ENCODE assay signal across 9 mouse cellular contexts in genomic region chr16:33517627-33518026, GRCm38 (mm10). TPM values are rescaled to one million over a fixed set of nuclear protein-coding genes. Genes with fewer than 3 reads are reported as not detected.
A peak's percentile ranks its signal among the peaks of the same experiment; 100 is the strongest.
DNase-seq lines count a peak whose midpoint lies in the region; ATAC-seq lines count a peak whose summit lies in the region.
"Had no signal": no experiment of that assay in that cellular context is flagged by ENCODE, and none has a peak within 500 bp of the region (broad histone marks: within the 10 kb centered on the region; RNA-seq: fewer than 3 reads in every experiment).

No protein-coding gene starts in this region.

- peak overlapping the region; percentile 38 for H3K4me3 ChIP-seq in kidney, embryonic 15.5 days (replicated peaks)
- H3K4me3 ChIP-seq in hindbrain, embryonic 12.5 days, result peak overlapping the region; percentile 28; the same call in 1 of the 2 replicates
- peak overlapping the region; percentile 33 for H3K4me3 ChIP-seq in midbrain, embryonic 14.5 days (replicated peaks; ENCODE audit: low read depth, low read length)

- peak overlapping the region; percentile 25 for H3K9ac ChIP-seq in kidney, embryonic 15.5 days
- H3K9ac ChIP-seq in hindbrain, embryonic 12.5 days, result peak overlapping the region; percentile 63; the same call in 1 of the 2 replicates
- no peak overlapping the region for H3K9ac ChIP-seq in midbrain, embryonic 14.5 days (replicated peaks; ENCODE audit: low read length)

- 0 out of 2 replicates have a peak, but pooled peaks have one; percentile 40 for ATAC-seq in kidney, embryonic 15.5 days (replicated peaks; ENCODE audit: low FRiP score)
- 0 out of 2 replicates have a peak, but pooled peaks have one; percentile 38 for ATAC-seq in hindbrain, embryonic 12.5 days (ENCODE audit: low FRiP score)
- no peak for ATAC-seq in midbrain, embryonic 14.5 days (ENCODE audit: low FRiP score, low TSS enrichment)
- ATAC-seq in monocyte, adult 5-6 weeks (replicated peaks; ENCODE audit: insufficient number of reproducible peaks, low FRiP score, low TSS enrichment, poor library complexity, severe bottlenecking), result no peak

- no peak for DNase-seq in kidney, adult 9 months
- DNase-seq in cerebellum, postnatal 10 days, result peak; percentile 57 to 60
- no peak for DNase-seq in midbrain, embryonic 14.5 days
- DNase-seq in adrenal gland, adult 2 months, result no peak
- no peak for DNase-seq in left cerebral cortex, postnatal 10 days (ENCODE audit: extremely low spot score in 1 of 2, low spot score in 2 of 2)

- no peak overlapping the region for H3K27ac ChIP-seq in kidney, embryonic 15.5 days
- no peak overlapping the region for H3K27ac ChIP-seq in hindbrain, embryonic 12.5 days
- H3K27ac ChIP-seq in midbrain, embryonic 14.5 days (replicated peaks; ENCODE audit: low read depth, low read length), result no peak overlapping the region

- H3K4me2 ChIP-seq in kidney, embryonic 15.5 days, result peak overlapping the region; percentile 70
- H3K4me2 ChIP-seq in hindbrain, embryonic 12.5 days (replicated peaks), result peak overlapping the region; percentile 71
- H3K4me2 ChIP-seq in midbrain, embryonic 14.5 days (ENCODE audit: low read length), result peak overlapping the region; percentile 70

- no peaks in the 10 kb centered on the region for H3K27me3 ChIP-seq in kidney, embryonic 15.5 days
- no peaks in the 10 kb centered on the region for H3K27me3 ChIP-seq in hindbrain, embryonic 12.5 days
- no peaks in the 10 kb centered on the region for H3K27me3 ChIP-seq in midbrain, embryonic 14.5 days (ENCODE audit: control insufficient read depth, insufficient read depth, low read length)

- intact Hi-C loops in left cerebral cortex, postnatal 10 days (cut with DNase I), result no loop called here

- no peaks in the 10 kb centered on the region for H3K9me3 ChIP-seq in kidney, embryonic 15.5 days (replicated peaks)
- H3K9me3 ChIP-seq in hindbrain, embryonic 12.5 days (replicated peaks), result no peaks in the 10 kb centered on the region
- H3K9me3 ChIP-seq in midbrain, embryonic 14.5 days (ENCODE audit: control insufficient read depth, low read length), result no peaks in the 10 kb centered on the region

- H3K36me3 ChIP-seq in kidney, embryonic 15.5 days, result no peaks in the 10 kb centered on the region
- no peaks in the 10 kb centered on the region for H3K36me3 ChIP-seq in hindbrain, embryonic 12.5 days
- H3K36me3 ChIP-seq in midbrain, embryonic 14.5 days (ENCODE audit: control insufficient read depth, insufficient read depth, low read length), result no peaks in the 10 kb centered on the region

- 28% methylated on average over 4 of the region's 4 CpGs for WGBS in kidney, embryonic 15.5 days
- WGBS in hindbrain, embryonic 12.5 days, result 19% methylated on average over 4 of the region's 4 CpGs
- 29% methylated on average over 4 of the region's 4 CpGs for WGBS in midbrain, embryonic 14.5 days

- peaks cover 22% of the 10 kb centered on the region for H3K4me1 ChIP-seq in kidney, embryonic 15.5 days
- peaks cover 14% of the 10 kb centered on the region for H3K4me1 ChIP-seq in hindbrain, embryonic 12.5 days
- peaks cover 12% of the 10 kb centered on the region for H3K4me1 ChIP-seq in midbrain, embryonic 14.5 days (ENCODE audit: control insufficient read depth, insufficient read depth, low read length)

RNA-seq across cellular contexts. Expression of gene Slc12a8, which starts 0.5 kb away (rescaled TPM):
- polyA plus RNA-seq in kidney, embryonic 15.5 days (2015; fragmentation: Nextera tagmentation; extraction: Ambion mirVana), result 0.84 and 1.4 TPM in 2 replicates
- 0.65 and 0.99 TPM in 2 replicates for polyA plus RNA-seq in hindbrain, embryonic 12.5 days (2016; fragmentation: Nextera tagmentation; extraction: Ambion mirVana)
- polyA plus RNA-seq in midbrain, embryonic 14.5 days (2014; fragmentation: Nextera tagmentation; extraction: Ambion mirVana), result 0.65 and 0.80 TPM in 2 replicates
- total RNA-seq in adrenal gland, adult 2 months (2021), result under 1 TPM; 0.49 to 0.83 TPM
- polyA plus RNA-seq in adrenal gland, adult 2 months (2012; rRNA removed), result 0.73 and 0.89 TPM in 2 replicates
- total RNA-seq in left cerebral cortex, postnatal 10 days (2021), result 1 to 10 TPM; 1.1 to 1.4 TPM
- total RNA-seq in monocyte, adult 5-6 weeks (2017), result not detected in 3 replicates
- total RNA-seq: common myeloid progenitor, adult 5-6 weeks had no signal

Comparison
In these comparisons a context has a peak if more than half of its experiments do, and no peak if none do; other contexts are left out.
1. ATAC-seq: peak in kidney, embryonic 15.5 days (single experiment) and hindbrain, embryonic 12.5 days (single experiment); none in midbrain, embryonic 14.5 days (single experiment) and monocyte, adult 5-6 weeks (single experiment).
2. DNase-seq: peak in cerebellum, postnatal 10 days (2 of 2); none in kidney, adult 9 months (single experiment), midbrain, embryonic 14.5 days (single experiment), adrenal gland, adult 2 months (single experiment) and left cerebral cortex, postnatal 10 days (0 of 2).
3. Peak in every context shown above with its lines, with median percentiles within 50 percentile points of each other: H3K4me2 ChIP-seq and H3K4me3 ChIP-seq.